Mouse (Mus musculus): ENCODE results near the gene Zfp385b. TPM values are rescaled to one million over a fixed set of nuclear protein-coding genes. Genes with fewer than 3 reads are reported as not detected.

Zfp385b gene
- polyA plus RNA-seq, 1 experiment: 0.28 TPM

GRCm38 (mm10) chr2:77691174-77691573 is 128.3 kb downstream of the Zfp385b start:
- Histone ChIP-seq H3K36me3 (ENCODE audit: control insufficient read depth, insufficient read depth) (no peaks in the 10 kb centered on the region), H3K27me3 (ENCODE audit: control insufficient read depth, insufficient read depth, insufficient read length) (no peaks in the 10 kb centered on the region), H3K4me2 (ENCODE audit: low read depth) (no peak overlapping the region), H3ac (ENCODE audit: control insufficient read depth, insufficient read length) (no peak overlapping the region), H3K4me3 (no peak overlapping the region), H3K79me2 (ENCODE audit: control insufficient read depth, insufficient read depth) (no peaks in the 10 kb centered on the region)
- TF ChIP-seq MAX (IDR thresholded peaks at IDR 0.05; ENCODE audit: low read depth) (no peak), MYOG (IDR thresholded peaks at IDR 0.05; ENCODE audit: control insufficient read depth in 1 of 3, insufficient read depth in 1 of 3, insufficient read length in 2 of 3, low read depth in 2 of 3) (no peak), USF1 (IDR thresholded peaks at IDR 0.05; ENCODE audit: low read depth) (no peak), MYOD1 (IDR thresholded peaks at IDR 0.05; ENCODE audit: control insufficient read depth in 1 of 3, insufficient read length in 2 of 3, low read depth in 2 of 3) (no peak), CEBPB (IDR thresholded peaks at IDR 0.05; ENCODE audit: insufficient read depth, poor library complexity, severe bottlenecking) (no peak), TCF12 (IDR thresholded peaks at IDR 0.05; ENCODE audit: insufficient read depth, poor library complexity, severe bottlenecking) (no peak), POLR2A (IDR thresholded peaks at IDR 0.05; ENCODE audit: insufficient read length, low read depth) (no peak)

GRCm38 (mm10) chr2:77690316-77690715 is 129.1 kb downstream of the Zfp385b start:
- Histone ChIP-seq H3K79me2 (ENCODE audit: control insufficient read depth, insufficient read depth) (no peaks in the 10 kb centered on the region), H3ac (ENCODE audit: control insufficient read depth, insufficient read length) (no peak overlapping the region), H3K4me2 (ENCODE audit: low read depth) (no peak overlapping the region), H3K36me3 (ENCODE audit: control insufficient read depth, insufficient read depth) (no peaks in the 10 kb centered on the region), H3K27me3 (ENCODE audit: control insufficient read depth, insufficient read depth, insufficient read length) (no peaks in the 10 kb centered on the region), H3K4me3 (no peak overlapping the region)
- TF ChIP-seq CEBPB (IDR thresholded peaks at IDR 0.05; ENCODE audit: insufficient read depth, poor library complexity, severe bottlenecking) (no peak), TCF12 (IDR thresholded peaks at IDR 0.05; ENCODE audit: insufficient read depth, poor library complexity, severe bottlenecking) (no peak), REST (IDR thresholded peaks at IDR 0.05; ENCODE audit: insufficient read depth, insufficient read length) (no peak), USF1 (IDR thresholded peaks at IDR 0.05; ENCODE audit: low read depth) (no peak), MYOG (IDR thresholded peaks at IDR 0.05; ENCODE audit: control insufficient read depth in 1 of 3, insufficient read depth in 1 of 3, insufficient read length in 2 of 3, low read depth in 2 of 3) (no peak), MYOD1 (IDR thresholded peaks at IDR 0.05; ENCODE audit: control insufficient read depth in 1 of 3, insufficient read length in 2 of 3, low read depth in 2 of 3) (no peak), TCF3 (IDR thresholded peaks at IDR 0.05; ENCODE audit: insufficient read length, low read depth) (no peak), POLR2AphosphoS2 (IDR thresholded peaks at IDR 0.05; ENCODE audit: insufficient read length, low read depth) (no peak), MAX (IDR thresholded peaks at IDR 0.05; ENCODE audit: low read depth) (no peak), POLR2A (IDR thresholded peaks at IDR 0.05; ENCODE audit: insufficient read length, low read depth) (no peak), E2F4 (IDR thresholded peaks at IDR 0.05; ENCODE audit: insufficient read depth) (no peak), SRF (IDR thresholded peaks at IDR 0.05; ENCODE audit: control insufficient read depth, insufficient read length, low read depth) (no peak)

GRCm38 (mm10) chr2:77688651-77689050 is 130.8 kb downstream of the Zfp385b start:
- H3K36me3 ChIP-seq (ENCODE audit: control insufficient read depth, insufficient read depth): no peaks in the 10 kb centered on the region
- H3K4me2 ChIP-seq (ENCODE audit: low read depth): no peak overlapping the region
- no peak overlapping the region for H3K4me3 ChIP-seq
- no peak overlapping the region for H3ac ChIP-seq (ENCODE audit: control insufficient read depth, insufficient read length)
- no peak for TF ChIP-seq SRF (IDR thresholded peaks at IDR 0.05; ENCODE audit: control insufficient read depth, insufficient read length, low read depth)
- TF ChIP-seq MYOD1 (IDR thresholded peaks at IDR 0.05; ENCODE audit: control insufficient read depth in 1 of 3, insufficient read length in 2 of 3, low read depth in 2 of 3): no peak
- TF ChIP-seq MYOG (IDR thresholded peaks at IDR 0.05; ENCODE audit: control insufficient read depth in 1 of 3, insufficient read depth in 1 of 3, insufficient read length in 2 of 3, low read depth in 2 of 3): no peak
- no peak for TF ChIP-seq REST (IDR thresholded peaks at IDR 0.05; ENCODE audit: insufficient read depth, insufficient read length)
- no peak for TF ChIP-seq TCF12 (IDR thresholded peaks at IDR 0.05; ENCODE audit: insufficient read depth, poor library complexity, severe bottlenecking)
- no peak for TF ChIP-seq MAX (IDR thresholded peaks at IDR 0.05; ENCODE audit: low read depth)
- no peak for TF ChIP-seq USF1 (IDR thresholded peaks at IDR 0.05; ENCODE audit: low read depth)
- no peak for TF ChIP-seq TCF3 (IDR thresholded peaks at IDR 0.05; ENCODE audit: insufficient read length, low read depth)
- TF ChIP-seq E2F4 (IDR thresholded peaks at IDR 0.05; ENCODE audit: insufficient read depth): no peak
- no peak for TF ChIP-seq POLR2A (IDR thresholded peaks at IDR 0.05; ENCODE audit: insufficient read length, low read depth)
- TF ChIP-seq POLR2AphosphoS2 (IDR thresholded peaks at IDR 0.05; ENCODE audit: insufficient read length, low read depth): no peak
- no peak for TF ChIP-seq CEBPB (IDR thresholded peaks at IDR 0.05; ENCODE audit: insufficient read depth, poor library complexity, severe bottlenecking)
- no peaks in the 10 kb centered on the region for H3K27me3 ChIP-seq (ENCODE audit: control insufficient read depth, insufficient read depth, insufficient read length)
- H3K79me2 ChIP-seq (ENCODE audit: control insufficient read depth, insufficient read depth): no peaks in the 10 kb centered on the region

- no peak overlapping the region for H3ac ChIP-seq (ENCODE audit: control insufficient read depth, insufficient read length)
- H3K79me2 ChIP-seq (ENCODE audit: control insufficient read depth, insufficient read depth): no peaks in the 10 kb centered on the region
- no peaks in the 10 kb centered on the region for H3K36me3 ChIP-seq (ENCODE audit: control insufficient read depth, insufficient read depth)
- no peaks in the 10 kb centered on the region for H3K27me3 ChIP-seq (ENCODE audit: control insufficient read depth, insufficient read depth, insufficient read length)
- no peak for TF ChIP-seq CEBPB (IDR thresholded peaks at IDR 0.05; ENCODE audit: insufficient read depth, poor library complexity, severe bottlenecking)
- no peak for TF ChIP-seq SRF (IDR thresholded peaks at IDR 0.05; ENCODE audit: control insufficient read depth, insufficient read length, low read depth)
- TF ChIP-seq USF1 (IDR thresholded peaks at IDR 0.05; ENCODE audit: low read depth): no peak
- no peak for TF ChIP-seq REST (IDR thresholded peaks at IDR 0.05; ENCODE audit: insufficient read depth, insufficient read length)
- TF ChIP-seq MAX (IDR thresholded peaks at IDR 0.05; ENCODE audit: low read depth): no peak
- TF ChIP-seq TCF3 (IDR thresholded peaks at IDR 0.05; ENCODE audit: insufficient read length, low read depth): no peak
- TF ChIP-seq E2F4 (IDR thresholded peaks at IDR 0.05; ENCODE audit: insufficient read depth): no peak
- TF ChIP-seq MYOD1 (IDR thresholded peaks at IDR 0.05; ENCODE audit: control insufficient read depth in 1 of 3, insufficient read length in 2 of 3, low read depth in 2 of 3): no peak
- TF ChIP-seq POLR2A (IDR thresholded peaks at IDR 0.05; ENCODE audit: insufficient read length, low read depth): no peak
- no peak for TF ChIP-seq POLR2AphosphoS2 (IDR thresholded peaks at IDR 0.05; ENCODE audit: insufficient read length, low read depth)
- no peak for TF ChIP-seq MYOG (IDR thresholded peaks at IDR 0.05; ENCODE audit: control insufficient read depth in 1 of 3, insufficient read depth in 1 of 3, insufficient read length in 2 of 3, low read depth in 2 of 3)
- TF ChIP-seq TCF12 (IDR thresholded peaks at IDR 0.05; ENCODE audit: insufficient read depth, poor library complexity, severe bottlenecking): no peak
- no peak overlapping the region for H3K4me3 ChIP-seq
- no peak overlapping the region for H3K4me2 ChIP-seq (ENCODE audit: low read depth)
Measured at GRCm38 (mm10) chr2:77684088-77684487, 135.4 kb downstream of the Zfp385b start.
